Mouse (Mus musculus) stomach, postnatal 0 days (tissue): ENCODE measurements around the gene Bcl2l14. TPM values are rescaled to one million over a fixed set of nuclear protein-coding genes. Genes with fewer than 3 reads are reported as not detected.

Experiments
- ATAC-seq: fragments of 200-750 bp; cut with Nextera tagmentation; 2 replicates; pipeline ENCODE4 v1.8.0; 2017; ENCODE audit not compliant: low FRiP score, low TSS enrichment
- DNase-seq: peaks from one replicate; pipeline ENCODE4 v3.0.0-alpha.2; 2016; ENCODE audit warnings: low spot score
- H3K27ac ChIP-seq: fragments of 300-500 bp; sonication (generic); replicated peaks from 2 replicates; pipeline ENCODE4 v1.5.1; 2014; ENCODE audit warnings: mild to moderate bottlenecking, control low read depth
- H3K27me3 ChIP-seq: fragments of 300-500 bp; sonication (generic); 2 replicates; pipeline ENCODE4 v1.6.1; 2014; ENCODE audit warnings: low read length; ENCODE audit not compliant: control insufficient read depth, insufficient read depth
- H3K36me3 ChIP-seq: fragments of 300-500 bp; sonication (generic); 2 replicates; pipeline ENCODE4 v1.6.1; 2014; ENCODE audit warnings: low read length, mixed read lengths; ENCODE audit not compliant: control insufficient read depth, insufficient read depth
- H3K4me1 ChIP-seq: fragments of 300-500 bp; sonication (generic); replicated peaks from 2 replicates; pipeline ENCODE4 v1.6.1; 2014; ENCODE audit warnings: antibody characterized with exemption; ENCODE audit not compliant: control insufficient read depth, insufficient read depth
- H3K4me2 ChIP-seq: fragments of 300-500 bp; sonication (generic); replicated peaks from 2 replicates; pipeline ENCODE4 v1.6.1; 2014; ENCODE audit warnings: low read depth, mild to moderate bottlenecking, control low read depth, moderate library complexity
- H3K4me3 ChIP-seq: fragments of 300-500 bp; sonication (generic); 2 replicates; pipeline ENCODE4 v1.5.1; 2014; ENCODE audit warnings: low read depth, low read length, control low read depth
- H3K9ac ChIP-seq: fragments of 300-500 bp; sonication (generic); 2 replicates; pipeline ENCODE4 v1.6.1; 2014; ENCODE audit warnings: mild to moderate bottlenecking, low read length, control low read depth, mixed read lengths
- H3K9me3 ChIP-seq: fragments of 300-500 bp; sonication (generic); 2 replicates; pipeline ENCODE4 v1.6.1; 2016; ENCODE audit warnings: low read length; ENCODE audit not compliant: control insufficient read depth
- CTCF ChIP-seq: IDR thresholded peaks from 2 replicates; pipeline ENCODE4 v1.5.1; 2016; ENCODE audit warnings: antibody characterized with exemption, low read depth, mild to moderate bottlenecking, moderate library complexity
- EP300 ChIP-seq: optimal IDR thresholded peaks from 2 replicates; pipeline ENCODE3; 2016; ENCODE audit warnings: antibody characterized with exemption
- WGBS: fragments of 180-500 bp; shearing (Covaris S2); extraction: QIAGEN DNeasy Blood & Tissue Kit; methylation state at CpG from one replicate; pipeline ENCODE4 v1.1.7; 2014; 5-methylcytosine and 5-hydroxymethylcytosine counted together
- polyA plus RNA-seq: library from polyadenylated mRNA; unstranded; fragments of >200 nt; fragmentation: Nextera tagmentation; extraction: Ambion mirVana; gene quantifications from 2 replicates; pipeline ENCODE4 v1.2.1, GENCODE M21; 2015

Gene Bcl2l14
- polyA plus RNA-seq, 1 experiment from 2014 or later: 27.4 TPM

DNA sequence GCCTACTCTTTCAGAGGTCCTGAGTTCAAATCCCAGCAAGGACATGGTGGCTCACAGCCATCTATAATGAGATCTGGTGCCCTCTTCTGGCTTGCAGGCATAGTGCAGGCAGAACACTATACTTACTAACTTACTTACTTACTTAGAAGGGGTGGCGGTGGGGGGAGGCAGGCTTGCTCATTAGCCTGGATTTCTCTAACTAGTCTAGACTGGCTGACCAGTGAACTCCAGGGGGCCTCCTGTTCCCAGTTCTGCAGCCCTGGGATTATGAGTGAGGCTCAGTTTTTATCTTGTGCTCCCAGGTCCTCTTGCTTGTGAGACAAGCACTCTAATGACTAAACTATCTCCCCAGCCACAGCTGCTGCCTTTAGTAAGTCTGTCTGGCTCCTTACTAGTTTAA is 58.0 kb downstream of the Bcl2l14 start:
- H3K27me3 ChIP-seq: no peaks in the 10 kb centered on the region
- H3K4me1 ChIP-seq: no peaks in the 10 kb centered on the region
- H3K9me3 ChIP-seq: no peaks in the 10 kb centered on the region
- no peak overlapping the region for H3K9ac ChIP-seq
- peaks cover 46% of the 10 kb centered on the region for H3K36me3 ChIP-seq
- no peak for TF ChIP-seq EP300
- TF ChIP-seq CTCF: peak; percentile 72
- H3K4me3 ChIP-seq: no peak overlapping the region
- no peak for DNase-seq
- no peak overlapping the region for H3K27ac ChIP-seq
- no peak overlapping the region for H3K4me2 ChIP-seq
- no peak for ATAC-seq
- WGBS: 92% methylated on average over 1 of the region's 1 CpGs

DNA sequence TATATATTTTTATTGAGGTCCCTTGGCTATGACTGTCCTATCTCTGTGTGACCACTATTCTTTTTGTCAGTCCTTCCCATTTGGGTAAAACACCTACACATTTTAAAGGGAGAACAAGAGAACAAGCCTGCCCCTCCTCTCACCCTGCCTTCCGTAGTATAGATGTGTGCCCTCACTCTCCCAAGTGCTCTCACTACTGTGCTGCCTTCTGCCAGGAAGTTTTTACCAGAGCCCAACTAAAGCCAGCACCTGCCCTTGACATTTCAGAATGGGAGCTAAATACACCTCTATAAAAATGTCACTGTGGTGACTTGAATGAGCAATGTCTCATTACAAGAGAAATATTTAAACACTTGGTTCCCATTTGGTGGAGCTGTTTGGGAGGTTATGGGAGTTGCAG is 62.3 kb downstream of the Bcl2l14 start:
- Histone ChIP-seq H3K27me3 (no peaks in the 10 kb centered on the region), H3K36me3 (peaks cover 37% of the 10 kb centered on the region), H3K27ac (no peak overlapping the region), H3K4me2 (no peak overlapping the region), H3K4me1 (no peaks in the 10 kb centered on the region), H3K9me3 (no peaks in the 10 kb centered on the region), H3K4me3 (no peak overlapping the region), H3K9ac (no peak overlapping the region)
- WGBS: 91% methylated on average over 1 of the region's 1 CpGs
- ATAC-seq (no peak), DNase-seq (no peak)
- no peak for TF ChIP-seq CTCF

DNA sequence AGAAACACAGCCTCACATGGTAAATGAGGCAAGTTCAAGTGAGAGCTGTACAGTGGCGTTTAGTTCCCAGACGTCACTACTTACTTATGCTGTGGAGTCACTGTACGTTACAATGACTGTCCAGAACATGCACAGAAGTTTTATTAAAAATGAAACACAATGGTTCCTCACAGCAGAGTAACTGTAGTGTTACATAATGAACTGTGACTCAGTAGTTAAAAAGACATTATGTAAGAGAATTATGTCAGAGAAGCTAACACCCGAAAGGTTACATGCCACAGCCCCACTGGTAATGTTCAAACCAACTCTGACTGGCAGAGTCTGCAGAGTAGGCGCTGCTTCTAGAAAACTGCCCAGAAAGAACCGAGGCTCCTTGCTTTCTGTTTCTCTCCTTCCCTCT is 65.1 kb downstream of the Bcl2l14 start:
- H3K36me3 ChIP-seq: peaks cover 35% of the 10 kb centered on the region
- no peaks in the 10 kb centered on the region for H3K27me3 ChIP-seq
- WGBS: 82% methylated on average over 6 of the region's 6 CpGs
- DNase-seq: no peak
- no peak overlapping the region for H3K27ac ChIP-seq
- H3K4me3 ChIP-seq: no peak overlapping the region
- no peak overlapping the region for H3K4me2 ChIP-seq
- no peaks in the 10 kb centered on the region for H3K4me1 ChIP-seq
- no peak overlapping the region for H3K9ac ChIP-seq
- TF ChIP-seq CTCF (no peak), EP300 (no peak)
- no peak for ATAC-seq
- no peaks in the 10 kb centered on the region for H3K9me3 ChIP-seq

DNA sequence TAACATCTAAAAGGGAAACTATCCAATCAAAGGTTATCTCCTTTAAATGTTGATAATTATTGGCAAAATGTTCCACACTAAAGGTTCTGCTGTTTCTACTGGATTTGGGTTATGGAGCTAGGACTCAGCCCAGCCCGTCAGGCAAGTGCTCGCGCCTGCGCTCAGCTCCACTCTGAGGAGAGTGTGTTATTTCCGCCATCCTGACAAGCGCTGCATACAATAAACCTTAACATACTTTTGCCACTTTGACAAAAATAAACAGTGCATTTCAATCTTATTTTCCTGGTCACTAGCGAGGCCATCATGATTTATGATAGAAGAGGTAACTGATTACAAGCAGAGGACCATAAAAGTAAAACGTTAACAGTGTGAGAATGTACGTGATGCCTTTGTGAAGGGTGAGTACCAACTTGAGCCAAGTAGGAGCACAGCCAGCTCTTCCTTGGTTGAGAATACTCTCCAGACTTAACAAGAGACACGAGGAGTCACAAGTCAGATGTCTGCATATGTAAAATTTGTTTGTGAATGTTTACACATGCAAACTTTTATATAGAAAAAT is 70.6 kb downstream of the Bcl2l14 start:
- Histone ChIP-seq H3K9ac (no peak overlapping the region), H3K27me3 (no peaks in the 10 kb centered on the region), H3K4me2 (no peak overlapping the region), H3K9me3 (no peaks in the 10 kb centered on the region), H3K36me3 (peaks cover 15% of the 10 kb centered on the region; the same call in 1 of the 2 replicates), H3K27ac (no peak overlapping the region), H3K4me3 (no peak overlapping the region), H3K4me1 (no peaks in the 10 kb centered on the region)
- TF ChIP-seq EP300 (no peak), CTCF (no peak)
- ATAC-seq: no peak
- DNase-seq: no peak
- WGBS: 79% methylated on average over 10 of the region's 10 CpGs

DNA sequence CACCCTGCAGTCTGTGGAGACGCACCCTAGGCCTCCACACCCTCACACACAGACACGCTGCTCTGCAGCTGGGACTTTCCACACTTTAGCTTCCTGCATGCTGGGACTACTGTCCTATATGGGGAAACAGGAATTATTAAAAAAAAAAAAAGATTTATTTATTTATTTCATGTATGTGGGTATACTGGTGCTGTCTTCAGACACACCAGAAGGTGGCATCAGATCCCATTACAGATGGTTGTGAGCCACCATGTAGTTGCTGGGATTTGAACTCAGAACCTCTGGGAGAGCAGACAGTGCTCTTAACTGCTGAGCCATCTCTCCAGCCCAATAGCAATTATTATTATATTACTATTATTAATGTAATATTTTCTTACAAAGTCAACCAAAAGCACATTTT is 73.2 kb downstream of the Bcl2l14 start:
- Histone ChIP-seq H3K27me3 (no peaks in the 10 kb centered on the region), H3K36me3 (peaks cover 11% of the 10 kb centered on the region; the same call in 1 of the 2 replicates), H3K4me3 (no peak overlapping the region), H3K27ac (no peak overlapping the region), H3K4me1 (no peaks in the 10 kb centered on the region), H3K9ac (no peak overlapping the region), H3K9me3 (no peaks in the 10 kb centered on the region), H3K4me2 (no peak overlapping the region)
- DNase-seq (no peak), ATAC-seq (no peak)
- TF ChIP-seq CTCF: peak; percentile 37
- TF ChIP-seq EP300: no peak
- WGBS: 68% methylated on average over 2 of the region's 2 CpGs

DNA sequence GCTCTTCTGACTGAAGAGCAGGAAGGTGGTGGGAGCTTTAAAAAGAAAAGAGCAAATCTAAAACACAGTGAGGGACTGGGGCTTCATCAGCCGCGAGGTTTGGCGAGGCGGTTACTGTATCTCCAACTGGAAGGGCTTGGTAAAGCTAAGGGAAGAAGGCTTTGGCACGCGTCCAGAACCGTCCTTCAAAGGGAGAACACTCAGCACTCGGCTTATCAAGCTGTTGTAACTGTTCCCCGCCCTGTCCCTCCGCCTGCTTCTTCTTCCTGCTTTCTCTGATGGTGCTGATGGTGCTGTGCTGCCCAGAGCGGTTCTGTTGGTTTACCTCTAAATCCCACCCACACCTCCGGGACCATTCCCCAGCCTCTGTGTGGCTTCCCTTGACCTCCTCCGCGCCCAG is 74.7 kb downstream of the Bcl2l14 start:
- TF ChIP-seq EP300 (no peak), CTCF (no peak)
- 45% methylated on average over 14 of the region's 14 CpGs for WGBS
- Histone ChIP-seq H3K27me3 (no peaks in the 10 kb centered on the region), H3K4me2 (no peak overlapping the region), H3K9me3 (no peaks in the 10 kb centered on the region), H3K9ac (no peak overlapping the region), H3K27ac (no peak overlapping the region), H3K4me3 (no peak overlapping the region), H3K36me3 (0 out of 2 replicates have a peak, but pooled peaks cover 5% of the 10 kb centered on the region), H3K4me1 (no peaks in the 10 kb centered on the region)
- peak; percentile 70; the same call in 1 of the 2 replicates for ATAC-seq
- peak; percentile 74 for DNase-seq
